In genomic region chr1:172311248-172311906, GRCm38 (mm10) we compare ENCODE assay signal across 8 mouse cellular contexts. TPM values are rescaled to one million over a fixed set of nuclear protein-coding genes. Genes with fewer than 3 reads are reported as not detected.
DNase-seq lines count a peak whose midpoint lies in the region; ATAC-seq and TF ChIP-seq lines count a peak whose summit lies in the region.
"Had no signal": no experiment of that assay in that cellular context is flagged by ENCODE, and none has a peak within 500 bp of the region (broad histone marks: within the 10 kb centered on the region; RNA-seq: fewer than 3 reads in every experiment).

No protein-coding gene starts in this region.

- H3K4me2 ChIP-seq in embryonic facial prominence, embryonic 14.5 days (ENCODE audit: low read depth, low read length): peak overlapping the region; percentile 93
- peak overlapping the region; percentile 99 for H3K4me2 ChIP-seq in heart, embryonic 16.5 days (ENCODE audit: low read depth, low read length)

- peaks cover 3% of the 10 kb centered on the region; the same call in 1 of the 2 replicates for H3K36me3 ChIP-seq in ES-E14 (ENCODE audit: control insufficient read depth, insufficient read depth, low read length, poor library complexity, severe bottlenecking)
- no peaks in the 10 kb centered on the region for H3K36me3 ChIP-seq in embryonic facial prominence, embryonic 14.5 days (ENCODE audit: control insufficient read depth, insufficient read depth, low read length)
- H3K36me3 ChIP-seq in heart, embryonic 16.5 days (ENCODE audit: control insufficient read depth, insufficient read depth): no peaks in the 10 kb centered on the region

- in situ Hi-C loops in ES-E14 (cut with MboI; ENCODE audit: low sequenced_read_pairs in 2 of 2, unreplicated experiment in 2 of 2): loop anchor here in 1 of 2 experiments (10.0 kb wide), 1 partner anchor 167 kb away; the partner anchor contains the start of gene Dcaf8

- ATAC-seq in embryonic facial prominence, embryonic 14.5 days (ENCODE audit: low read depth): peak; percentile 35
- peak; percentile 3; the same call in 1 of the 2 replicates for ATAC-seq in heart, embryonic 16.5 days (replicated peaks; ENCODE audit: extremely low read depth, insufficient read depth, low FRiP score)

- H3K4me3 ChIP-seq in ES-E14 (ENCODE audit: insufficient read depth in 1 of 2, low read depth in 1 of 2, low read length in 2 of 2, poor library complexity in 1 of 2, severe bottlenecking in 1 of 2): peak overlapping the region; percentile 67 to 72
- H3K4me3 ChIP-seq in embryonic facial prominence, embryonic 14.5 days (ENCODE audit: low read depth, low read length): peak overlapping the region; percentile 70
- H3K4me3 ChIP-seq in heart, embryonic 16.5 days (ENCODE audit: low read length): peak overlapping the region; percentile 78

- no peaks in the 10 kb centered on the region for H3K9me3 ChIP-seq in ES-E14 (ENCODE audit: control insufficient read depth, insufficient read depth, low read depth, low read length)
- no peaks in the 10 kb centered on the region for H3K9me3 ChIP-seq in embryonic facial prominence, embryonic 14.5 days (ENCODE audit: control insufficient read depth, low read length)
- no peaks in the 10 kb centered on the region for H3K9me3 ChIP-seq in heart, embryonic 16.5 days (replicated peaks; ENCODE audit: control insufficient read depth, low read length)

- 4% methylated on average over 23 of the region's 23 CpGs for WGBS in embryonic facial prominence, embryonic 14.5 days
- 3% methylated on average over 22 of the region's 23 CpGs for whole genome bisulfite sequencing in heart, embryonic 16.5 days

- H3K27ac ChIP-seq in ES-E14 (ENCODE audit: insufficient read depth, low read depth, low read length, poor library complexity, severe bottlenecking): no peak overlapping the region
- peak overlapping the region; percentile 92 for H3K27ac ChIP-seq in embryonic facial prominence, embryonic 14.5 days (replicated peaks; ENCODE audit: low read depth, low read length)
- H3K27ac ChIP-seq in heart, embryonic 16.5 days (ENCODE audit: low read length): peak overlapping the region; percentile 93

- H3K4me1 ChIP-seq in ES-E14 (ENCODE audit: control insufficient read depth in 2 of 2, insufficient read depth in 2 of 2, low read length in 2 of 2, poor library complexity in 1 of 2): peaks cover 0 to 16% of the 10 kb centered on the region in 2 experiments; a peak in 2 of 4 replicates
- peaks cover 12% of the 10 kb centered on the region; the same call in 1 of the 2 replicates for H3K4me1 ChIP-seq in embryonic facial prominence, embryonic 14.5 days (ENCODE audit: control insufficient read depth, insufficient read depth, low read length)
- H3K4me1 ChIP-seq in heart, embryonic 16.5 days (ENCODE audit: control insufficient read depth, insufficient read depth, low read length): peaks cover 23% of the 10 kb centered on the region

- no peaks in the 10 kb centered on the region for H3K27me3 ChIP-seq in embryonic facial prominence, embryonic 14.5 days (replicated peaks; ENCODE audit: control insufficient read depth, insufficient read depth, low read length)
- no peaks in the 10 kb centered on the region for H3K27me3 ChIP-seq in heart, embryonic 16.5 days (ENCODE audit: control insufficient read depth, insufficient read depth, low read length)

- peak overlapping the region; percentile 52; the same call in 1 of the 2 replicates for H3K9ac ChIP-seq in ES-E14 (ENCODE audit: insufficient read depth, low read depth, low read length, poor library complexity, severe bottlenecking)
- H3K9ac ChIP-seq in embryonic facial prominence, embryonic 14.5 days (ENCODE audit: low read depth, low read length): peak overlapping the region; percentile 67
- peak overlapping the region; percentile 89 for H3K9ac ChIP-seq in heart, embryonic 16.5 days (ENCODE audit: low read length)

- DNase-seq in ES-E14 (ENCODE audit: low read depth, low spot score): peak; percentile 85
- peak; percentile 79 for DNase-seq in adrenal gland, postnatal 10 days
- DNase-seq in embryonic facial prominence, embryonic 14.5 days (ENCODE audit: low spot score): peak; percentile 90
- DNase-seq in kidney, postnatal 10 days: peak; percentile 76
- DNase-seq in lung, postnatal 4 days: peak; percentile 80
- DNase-seq in right cerebral cortex, postnatal 36 days (ENCODE audit: low spot score in 2 of 2): peak; percentile 26 to 74

TF ChIP-seq in ES-E14, 5 proteins besides CTCF, POLR2A, EP300 and RAD21:
- TF ChIP-seq CHD2 (IDR thresholded peaks at IDR 0.05; ENCODE audit: low read depth, low read length): no peak
- TF ChIP-seq ZC3H11A (IDR thresholded peaks at IDR 0.05; ENCODE audit: borderline replicate concordance, low read depth, low read length): no peak
- no peak for TF ChIP-seq MAFK (IDR thresholded peaks at IDR 0.05; ENCODE audit: insufficient read depth, low read depth, low read length)
- TF ChIP-seq HCFC1 (IDR thresholded peaks at IDR 0.05; ENCODE audit: borderline replicate concordance, insufficient read depth, low read length): no peak
- TF ChIP-seq ZNF384 (IDR thresholded peaks at IDR 0.05; ENCODE audit: low read depth, low read length): no peak

RNA-seq across cellular contexts. Expression of gene Atp1a2, which starts 13.5 kb away (rescaled TPM):
- 0.31 and 0.48 TPM in 2 replicates for total RNA-seq in ES-E14 (2012; rRNA removed)
- 100 to 1,000 TPM; 303 to 400 TPM for total RNA-seq in adrenal gland, postnatal 10 days (2021)
- 5.6 and 6.2 TPM in 2 replicates for polyA plus RNA-seq in embryonic facial prominence, embryonic 14.5 days (2014; fragmentation: Nextera tagmentation; extraction: Ambion mirVana)
- polyA plus RNA-seq in heart, embryonic 16.5 days (2015; fragmentation: Nextera tagmentation; extraction: Ambion mirVana): 18.7 and 20.7 TPM in 2 replicates

RNA-seq across cellular contexts. Expression of gene Kcnj9, which starts 17.7 kb away (rescaled TPM):
- 1.2 and 1.7 TPM in 2 replicates for total RNA-seq in ES-E14 (2012; rRNA removed)
- under 1 TPM in 1 of 2 experiments, not detected in 1; 0.12 TPM for total RNA-seq in adrenal gland, postnatal 10 days (2021)
- polyA plus RNA-seq in embryonic facial prominence, embryonic 14.5 days (2014; fragmentation: Nextera tagmentation; extraction: Ambion mirVana): 0.06 TPM in 1 of 2 replicates, not detected in the other
- not detected in 2 replicates for polyA plus RNA-seq in heart, embryonic 16.5 days (2015; fragmentation: Nextera tagmentation; extraction: Ambion mirVana)

RNA-seq across cellular contexts. Expression of gene Kcnj10, which starts 29.6 kb away (rescaled TPM):
- total RNA-seq in ES-E14 (2012; rRNA removed): 0.80 and 1.2 TPM in 2 replicates
- 1 to 10 TPM in 1 of 2 experiments, under 1 TPM in 1; 0.90 to 1.3 TPM for total RNA-seq in adrenal gland, postnatal 10 days (2021)
- 0.18 and 0.28 TPM in 2 replicates for polyA plus RNA-seq in embryonic facial prominence, embryonic 14.5 days (2014; fragmentation: Nextera tagmentation; extraction: Ambion mirVana)
- polyA plus RNA-seq in heart, embryonic 16.5 days (2015; fragmentation: Nextera tagmentation; extraction: Ambion mirVana): 0.04 and 0.05 TPM in 2 replicates

RNA-seq across cellular contexts. Expression of gene Igsf8, which starts 49.9 kb away (rescaled TPM):
- total RNA-seq in ES-E14 (2012; rRNA removed): 43.5 and 108 TPM in 2 replicates
- 10 to 100 TPM; 26.5 to 32.3 TPM for total RNA-seq in adrenal gland, postnatal 10 days (2021)
- polyA plus RNA-seq in embryonic facial prominence, embryonic 14.5 days (2014; fragmentation: Nextera tagmentation; extraction: Ambion mirVana): 57.2 and 60.4 TPM in 2 replicates
- polyA plus RNA-seq in heart, embryonic 16.5 days (2015; fragmentation: Nextera tagmentation; extraction: Ambion mirVana): 25.3 and 30.6 TPM in 2 replicates

RNA-seq across cellular contexts. Expression of gene Atp1a4, which starts 53.2 kb away (rescaled TPM):
- 1.5 and 2.2 TPM in 2 replicates for total RNA-seq in ES-E14 (2012; rRNA removed)
- under 1 TPM; 0.24 to 0.30 TPM for total RNA-seq in adrenal gland, postnatal 10 days (2021)
- 0.05 TPM in 1 of 2 replicates, not detected in the other for polyA plus RNA-seq in embryonic facial prominence, embryonic 14.5 days (2014; fragmentation: Nextera tagmentation; extraction: Ambion mirVana)
- 0.16 and 0.17 TPM in 2 replicates for polyA plus RNA-seq in heart, embryonic 16.5 days (2015; fragmentation: Nextera tagmentation; extraction: Ambion mirVana)
- total RNA-seq: left cerebral cortex, postnatal 25 days had no signal

Comparison
In these comparisons a context has a peak if more than half of its experiments do, and no peak if none do; other contexts are left out.
1. RNA of gene Atp1a2, which starts 13.5 kb away (total RNA-seq): 303 to 400 TPM in adrenal gland, postnatal 10 days; 0.31 to 0.48 TPM in ES-E14; every median in the first group is over 100 times any median in the second.
2. Peak in every context shown above with its lines, with median percentiles within 50 percentile points of each other: DNase-seq, H3K4me3 ChIP-seq and H3K9ac ChIP-seq.